Mouse (Mus musculus) layer of hippocampus, postnatal 14 days (tissue): ENCODE measurements at regions not wholly inside any gene's neighbourhood (a gene's known extent, or its start where the extent isn't known, plus 50 kb on each side); places are given as distances from the start of the nearest gene placed in this dataset.

Experiments used
- DNase-seq, 2 experiments: peaks; one replicate each; pipeline ENCODE4 v3.0.0; 2021 to 2022; ENCODE audit warnings: low spot score in 2 of 2, mixed read lengths in 1 of 2

GRCm38 (mm10) chr1:45745136-45745535 lies 49.8 kb upstream of the Wdr75 start:
- DNase-seq, result no peak
